Mouse (Mus musculus): Measurements from ENCODE around the gene 4921517D22Rik. TPM values are rescaled to one million over a fixed set of nuclear protein-coding genes. Genes with fewer than 3 reads are reported as not detected.

4921517D22Rik gene
- total and polyA plus RNA-seq, 2 experiments: not detected

DNA sequence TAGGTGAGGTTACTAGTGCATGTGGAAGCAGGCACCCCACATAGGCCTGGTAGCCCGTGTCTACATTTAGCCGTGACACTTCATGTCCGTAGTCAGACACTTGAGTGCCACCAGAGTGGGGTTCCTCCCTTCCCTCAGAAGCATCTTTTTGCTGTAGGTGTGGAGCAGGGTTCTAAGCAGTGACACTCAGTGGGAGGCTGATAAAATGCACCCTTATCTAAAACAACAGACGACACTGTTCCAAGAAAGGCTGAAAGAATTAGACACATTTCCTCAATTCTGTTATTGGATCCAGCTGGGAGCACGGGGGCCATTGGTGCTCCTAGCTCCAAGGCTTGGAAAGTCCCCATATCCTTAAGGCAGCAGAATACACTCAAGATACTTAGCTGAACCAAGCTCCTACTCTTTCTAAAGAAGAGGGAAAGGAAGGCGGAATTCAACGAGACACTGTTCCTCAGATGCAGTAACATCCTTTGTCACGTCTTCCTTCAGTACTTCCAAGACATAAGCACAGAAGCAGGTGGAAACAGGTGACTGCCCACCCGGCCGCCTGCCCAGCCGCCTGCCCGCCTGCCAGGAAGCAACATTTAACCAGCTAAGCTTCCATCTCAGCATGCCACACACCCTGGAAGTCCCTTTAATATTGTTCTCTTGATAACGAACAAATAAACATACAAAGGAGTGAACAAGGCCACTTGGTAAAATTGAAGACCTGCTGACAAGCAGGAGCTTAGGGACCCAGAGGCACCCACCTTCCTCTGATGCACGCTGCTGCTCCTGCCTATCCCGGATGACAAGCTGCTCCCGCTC is 54.3 kb downstream of the 4921517D22Rik start:
- Histone ChIP-seq H3K79me2 (ENCODE audit: control insufficient read depth, insufficient read depth, low read length) (no peaks in the 10 kb centered on the region), H3K27ac (replicated peaks; ENCODE audit: insufficient read depth, low read depth, low read length) (no peak overlapping the region), H3K9ac (ENCODE audit: low read depth, low read length) (no peak overlapping the region), H3K36me3 (ENCODE audit: control insufficient read depth, insufficient read depth, low read length) (peaks cover 2% of the 10 kb centered on the region; the same call in 1 of the 2 replicates), H3K4me1 (ENCODE audit: control insufficient read depth, insufficient read depth, low read length) (no peaks in the 10 kb centered on the region), H3K4me3 (ENCODE audit: insufficient read depth, low read depth, low read length) (no peak overlapping the region), H3K27me3 (ENCODE audit: control insufficient read depth, insufficient read depth, low read length) (no peaks in the 10 kb centered on the region)
- no peak for TF ChIP-seq POLR2A (IDR thresholded peaks at IDR 0.05; ENCODE audit: extremely low read depth, insufficient read depth, low read length)
- no peak for TF ChIP-seq CTCF (IDR thresholded peaks at IDR 0.05; ENCODE audit: low read depth, low read length)
- WGBS: 91% methylated on average over 16 of the region's 16 CpGs
- DNase-seq (ENCODE audit: extremely low read depth, low read depth, low spot score): no peak

GRCm38 (mm10) chr13:59637800-59638199 is 56.1 kb downstream of the 4921517D22Rik start:
- TF ChIP-seq CTCF (IDR thresholded peaks at IDR 0.05; ENCODE audit: low read depth, low read length) (no peak), POLR2A (IDR thresholded peaks at IDR 0.05; ENCODE audit: extremely low read depth, insufficient read depth, low read length) (no peak)
- no peak overlapping the region for H3K27ac ChIP-seq (replicated peaks; ENCODE audit: insufficient read depth, low read depth, low read length)
- 90% methylated on average over 7 of the region's 7 CpGs for WGBS

More at GRCm38 (mm10) chr13:59637800-59638199, 56.1 kb downstream of the 4921517D22Rik start:
- Histone ChIP-seq H3K9ac (ENCODE audit: low read depth, low read length) (no peak overlapping the region), H3K4me1 (ENCODE audit: control insufficient read depth, insufficient read depth, low read length) (no peaks in the 10 kb centered on the region), H3K79me2 (ENCODE audit: control insufficient read depth, insufficient read depth, low read length) (no peaks in the 10 kb centered on the region), H3K36me3 (ENCODE audit: control insufficient read depth, insufficient read depth, low read length) (peaks cover 12% of the 10 kb centered on the region; the same call in 1 of the 2 replicates), H3K4me3 (ENCODE audit: insufficient read depth, low read depth, low read length) (no peak overlapping the region), H3K27me3 (ENCODE audit: control insufficient read depth, insufficient read depth, low read length) (no peaks in the 10 kb centered on the region)
- DNase-seq (ENCODE audit: extremely low read depth, low read depth, low spot score): no peak

Other genes with a start within 250 kb of the 4921517D22Rik start
- gene Agtpbp1, start 108.9 kb downstream of the 4921517D22Rik start, total RNA-seq (2014; rRNA removed): 10.0 and 10.5 TPM in 2 replicates
- 1.9 TPM in 2 replicates for gene Agtpbp1, start 108.9 kb downstream of the 4921517D22Rik start, polyA plus RNA-seq (2012; rRNA removed)
- 27.7 and 32.3 TPM in 2 replicates for gene Naa35, start 108.8 kb downstream of the 4921517D22Rik start, total RNA-seq (2014; rRNA removed)
- gene Naa35, start 108.8 kb downstream of the 4921517D22Rik start, polyA plus RNA-seq (2012; rRNA removed): 21.8 and 29.1 TPM in 2 replicates
- 3.3 and 3.6 TPM in 2 replicates for gene Golm1, start 18.3 kb downstream of the 4921517D22Rik start, total RNA-seq (2014; rRNA removed)
- 1.1 and 1.2 TPM in 2 replicates for gene Golm1, start 18.3 kb downstream of the 4921517D22Rik start, polyA plus RNA-seq (2012; rRNA removed)
- gene Spata31d1a, start 16.2 kb upstream of the 4921517D22Rik start, total RNA-seq (2014; rRNA removed): not detected in 2 replicates
- gene Spata31d1a, start 16.2 kb upstream of the 4921517D22Rik start, polyA plus RNA-seq (2012; rRNA removed): not detected in 2 replicates
- not detected in 2 replicates for gene Spata31d1b, start 18.2 kb upstream of the 4921517D22Rik start, total RNA-seq (2014; rRNA removed)
- gene Spata31d1b, start 18.2 kb upstream of the 4921517D22Rik start, polyA plus RNA-seq (2012; rRNA removed): not detected in 2 replicates
- gene Spata31d1d, start 37.6 kb upstream of the 4921517D22Rik start, total RNA-seq (2014; rRNA removed): not detected in 2 replicates
- gene Spata31d1d, start 37.6 kb upstream of the 4921517D22Rik start, polyA plus RNA-seq (2012; rRNA removed): not detected in 2 replicates
- gene 1700014D04Rik, start 52.6 kb upstream of the 4921517D22Rik start, total RNA-seq (2014; rRNA removed): not detected in 2 replicates
- gene 1700014D04Rik, start 52.6 kb upstream of the 4921517D22Rik start, polyA plus RNA-seq (2012; rRNA removed): not detected in 2 replicates
- 32.4 and 38.9 TPM in 2 replicates for gene Isca1, start 75.7 kb upstream of the 4921517D22Rik start, total RNA-seq (2014; rRNA removed)
- 52.8 and 56.9 TPM in 2 replicates for gene Isca1, start 75.7 kb upstream of the 4921517D22Rik start, polyA plus RNA-seq (2012; rRNA removed)
- not detected in 2 replicates for gene Gm49354, start 88.1 kb upstream of the 4921517D22Rik start, total RNA-seq (2014; rRNA removed)
- gene Gm49354, start 88.1 kb upstream of the 4921517D22Rik start, polyA plus RNA-seq (2012; rRNA removed): not detected in 2 replicates
- gene Tut7, start 129.0 kb upstream of the 4921517D22Rik start, total RNA-seq (2014; rRNA removed): 54.2 and 56.9 TPM in 2 replicates
- 15.7 and 17.7 TPM in 2 replicates for gene Tut7, start 129.0 kb upstream of the 4921517D22Rik start, polyA plus RNA-seq (2012; rRNA removed)

Measured in liver, adult 2 months (tissue).